In genomic region chr9:91388173-91388572, GRCm38 (mm10) we compare ENCODE assay signal across 20 mouse cellular contexts. TPM values are rescaled to one million over a fixed set of nuclear protein-coding genes. Genes with fewer than 3 reads are reported as not detected.
DNase-seq lines count a peak whose midpoint lies in the region; ATAC-seq and TF ChIP-seq lines count a peak whose summit lies in the region.
"Had no signal": no experiment of that assay in that cellular context is flagged by ENCODE, and none has a peak within 500 bp of the region (broad histone marks: within the 10 kb centered on the region; RNA-seq: fewer than 3 reads in every experiment).

No protein-coding gene starts in this region.

- H3K9ac ChIP-seq in midbrain, embryonic 12.5 days (replicated peaks), result no peak overlapping the region
- no peak overlapping the region for H3K9ac ChIP-seq in midbrain, postnatal 0 days (replicated peaks; ENCODE audit: low read length, poor library complexity, severe bottlenecking)
- no peak overlapping the region for H3K9ac ChIP-seq in limb, embryonic 11.5 days (ENCODE audit: low read length)
- H3K9ac ChIP-seq: liver, embryonic 13.5 days had no signal

- no peak for TF ChIP-seq CTCF in midbrain, postnatal 0 days (IDR thresholded peaks at IDR 0.05)

- peak overlapping the region; percentile 7; the same call in 1 of the 2 replicates for H3K4me2 ChIP-seq in midbrain, embryonic 12.5 days (replicated peaks)
- H3K4me2 ChIP-seq in midbrain, postnatal 0 days (ENCODE audit: low read depth, low read length, poor library complexity, severe bottlenecking), result no peak overlapping the region
- H3K4me2 ChIP-seq in limb, embryonic 11.5 days (ENCODE audit: low read depth, severe bottlenecking), result no peak overlapping the region
- H3K4me2 ChIP-seq: heart, embryonic 11.5 days; liver, embryonic 13.5 days had no signal

- peak overlapping the region; percentile 56; the same call in 1 of the 2 replicates for H3K27ac ChIP-seq in midbrain, embryonic 12.5 days (replicated peaks)
- no peak overlapping the region for H3K27ac ChIP-seq in midbrain, postnatal 0 days (ENCODE audit: low read depth, low read length)
- H3K27ac ChIP-seq in limb, embryonic 11.5 days (replicated peaks; ENCODE audit: low read depth, low read length), result no peak overlapping the region
- H3K27ac ChIP-seq: liver, embryonic 13.5 days had no signal

- peaks cover 83% of the 10 kb centered on the region for H3K27me3 ChIP-seq in midbrain, embryonic 12.5 days
- peaks cover 85% of the 10 kb centered on the region for H3K27me3 ChIP-seq in midbrain, postnatal 0 days (ENCODE audit: insufficient read depth, low read length)
- H3K27me3 ChIP-seq in limb, embryonic 11.5 days (ENCODE audit: control insufficient read depth, insufficient read depth, low read length), result peaks cover 83% of the 10 kb centered on the region

- ATAC-seq in midbrain, embryonic 12.5 days (ENCODE audit: low FRiP score, low read depth), result no peak
- ATAC-seq in midbrain, postnatal 0 days (ENCODE audit: low FRiP score), result no peak
- no peak for ATAC-seq in limb, embryonic 11.5 days (ENCODE audit: insufficient number of reproducible peaks, low FRiP score, low TSS enrichment, low read depth)
- ATAC-seq: activated CD4-positive, CD25-positive, alpha-beta regulatory T cell, adult 4 months had no signal

- WGBS in midbrain, embryonic 12.5 days, result 4% methylated on average over 4 of the region's 4 CpGs
- 24% methylated on average over 4 of the region's 4 CpGs for WGBS in midbrain, postnatal 0 days
- 2% methylated on average over 4 of the region's 4 CpGs for WGBS in limb, embryonic 11.5 days

- no peaks in the 10 kb centered on the region for H3K36me3 ChIP-seq in midbrain, embryonic 12.5 days
- H3K36me3 ChIP-seq in midbrain, postnatal 0 days (ENCODE audit: insufficient read depth, low read length), result no peaks in the 10 kb centered on the region
- no peaks in the 10 kb centered on the region for H3K36me3 ChIP-seq in limb, embryonic 11.5 days (ENCODE audit: control insufficient read depth, insufficient read depth, low read length)
- H3K36me3 ChIP-seq: liver, embryonic 13.5 days had no signal

- H3K9me3 ChIP-seq in midbrain, embryonic 12.5 days, result no peaks in the 10 kb centered on the region
- no peaks in the 10 kb centered on the region for H3K9me3 ChIP-seq in midbrain, postnatal 0 days (ENCODE audit: low read length)
- H3K9me3 ChIP-seq in limb, embryonic 11.5 days (ENCODE audit: control insufficient read depth, low read length), result no peaks in the 10 kb centered on the region
- H3K9me3 ChIP-seq: liver, embryonic 13.5 days had no signal

- peak; percentile 19 to 39 for DNase-seq in cerebellum, postnatal 25 days
- DNase-seq in cerebellum, postnatal 4 days (ENCODE audit: low spot score in 2 of 2), result no peak
- DNase-seq in midbrain, postnatal 0 days (ENCODE audit: low spot score), result no peak
- peak; percentile 29 for DNase-seq in limb, embryonic 11.5 days (ENCODE audit: low spot score)
- DNase-seq in embryo, embryonic 11 days, result no peak
- DNase-seq in spleen, postnatal 10 days (ENCODE audit: low spot score in 2 of 2), result no peak
- DNase-seq in left cerebral cortex, adult 9 months (ENCODE audit: low spot score in 2 of 2), result no peak
- DNase-seq: gastrocnemius, postnatal 14 days; heart, postnatal 36 days; kidney, adult 2 months; kidney, postnatal 36 days; liver, embryonic 13.5 days; lung, postnatal 10 days; thymus, postnatal 14 days had no signal

- H3K4me3 ChIP-seq in midbrain, embryonic 12.5 days, result no peak overlapping the region
- no peak overlapping the region for H3K4me3 ChIP-seq in midbrain, postnatal 0 days (ENCODE audit: low read depth, low read length)
- H3K4me3 ChIP-seq in limb, embryonic 11.5 days (ENCODE audit: low read depth, low read length), result no peak overlapping the region
- H3K4me3 ChIP-seq: liver, embryonic 13.5 days; megakaryocyte, embryonic 14.5 days had no signal

- peaks cover 36% of the 10 kb centered on the region for H3K4me1 ChIP-seq in midbrain, embryonic 12.5 days
- no peaks in the 10 kb centered on the region for H3K4me1 ChIP-seq in midbrain, postnatal 0 days (ENCODE audit: insufficient read depth, low read length)
- no peaks in the 10 kb centered on the region for H3K4me1 ChIP-seq in limb, embryonic 11.5 days (ENCODE audit: control insufficient read depth, insufficient read depth, low read length)
- H3K4me1 ChIP-seq: liver, embryonic 13.5 days had no signal

RNA-seq across cellular contexts. Expression of gene Zic1, which starts 22.6 kb away (rescaled TPM):
- 11.9 and 17.2 TPM in 2 replicates for polyA plus RNA-seq in midbrain, embryonic 12.5 days (2016; fragmentation: Nextera tagmentation; extraction: Ambion mirVana)
- 91.8 and 146 TPM in 2 replicates for total RNA-seq in midbrain, postnatal 0 days (2014; rRNA removed)
- 4.1 and 8.2 TPM in 2 replicates for polyA plus RNA-seq in midbrain, postnatal 0 days (2015; fragmentation: Nextera tagmentation; extraction: Ambion mirVana)
- polyA plus RNA-seq in limb, embryonic 11.5 days (2014; fragmentation: Nextera tagmentation; extraction: Ambion mirVana), result 0.18 and 0.27 TPM in 2 replicates
- total RNA-seq: common myeloid progenitor, adult 5-6 weeks had no signal
- polyA plus RNA-seq: activated CD4-positive, CD25-positive, alpha-beta regulatory T cell, adult 4 months; kidney, adult 2 months; stomach, embryonic 16.5 days had no signal

RNA-seq across cellular contexts. Expression of gene Zic4, which starts 26.0 kb away (rescaled TPM):
- polyA plus RNA-seq in midbrain, embryonic 12.5 days (2016; fragmentation: Nextera tagmentation; extraction: Ambion mirVana), result 44.6 and 76.9 TPM in 2 replicates
- 54.7 and 73.4 TPM in 2 replicates for total RNA-seq in midbrain, postnatal 0 days (2014; rRNA removed)
- 22.2 and 33.5 TPM in 2 replicates for polyA plus RNA-seq in midbrain, postnatal 0 days (2015; fragmentation: Nextera tagmentation; extraction: Ambion mirVana)
- 0.34 and 0.37 TPM in 2 replicates for polyA plus RNA-seq in limb, embryonic 11.5 days (2014; fragmentation: Nextera tagmentation; extraction: Ambion mirVana)
- total RNA-seq: common myeloid progenitor, adult 5-6 weeks; heart, postnatal 36 days had no signal
- polyA plus RNA-seq: activated CD4-positive, CD25-positive, alpha-beta regulatory T cell, adult 4 months; heart, embryonic 11.5 days; kidney, adult 2 months; liver, embryonic 13.5 days; stomach, embryonic 16.5 days had no signal

Comparison
In these comparisons a context has a peak if more than half of its experiments do, and no peak if none do; other contexts are left out.
1. DNase-seq: peak in cerebellum, postnatal 25 days (2 of 2) and limb, embryonic 11.5 days (single experiment); none in cerebellum, postnatal 4 days (0 of 2), midbrain, postnatal 0 days (single experiment), embryo, embryonic 11 days (single experiment), spleen, postnatal 10 days (0 of 2) and left cerebral cortex, adult 9 months (0 of 2).
2. RNA of gene Zic4, which starts 26.0 kb away (polyA plus RNA-seq): 44.6 to 76.9 TPM in midbrain, embryonic 12.5 days and 22.2 to 33.5 TPM in midbrain, postnatal 0 days; 0.34 to 0.37 TPM in limb, embryonic 11.5 days; every median in the first group is over 10 times any median in the second.